Mouse (Mus musculus): ENCODE measurements around the gene Dlx5.

- TF ChIP-seq CTCF (IDR thresholded peaks at IDR 0.05; ENCODE audit: borderline replicate concordance, control insufficient read depth, extremely low read depth, insufficient read depth, low read length, poor library complexity) (no peak), POLR2A (IDR thresholded peaks at IDR 0.05; ENCODE audit: control insufficient read depth, extremely low read depth, insufficient read depth, low read length, poor library complexity) (no peak)
Observed at GRCm38 (mm10) chr6:6848541-6848940, 33.3 kb downstream of the Dlx5 start.

Measured in thymus, adult 2 months (tissue).